Mouse (Mus musculus) CH12.LX (cell line): ENCODE measurements around the gene Zfp93. TPM values are rescaled to one million over a fixed set of nuclear protein-coding genes. Genes with fewer than 3 reads are reported as not detected.

Experiments used
- DNase-seq: peaks from one replicate; pipeline ENCODE4 v3.0.0-alpha.2; 2013; ENCODE audit errors: extremely low read depth
- H3K27ac ChIP-seq: 2 replicates; pipeline ENCODE4 v1.5.1; 2012; ENCODE audit warnings: low read depth, mild to moderate bottlenecking, control low read depth, moderate library complexity; ENCODE audit not compliant: insufficient read depth
- H3K27me3 ChIP-seq: replicated peaks from 2 replicates; pipeline ENCODE3; 2012; ENCODE audit warnings: inconsistent platforms
- H3K36me3 ChIP-seq, 2 experiments: replicated peaks in 1 of 2; 2 replicates each; pipeline versions ENCODE3 to v1.6.1; 2012; ENCODE audit warnings: inconsistent platforms in 1 of 2, low read length in 1 of 2, mild to moderate bottlenecking in 1 of 2, mixed read lengths in 1 of 2, moderate library complexity in 1 of 2; ENCODE audit not compliant: control insufficient read depth in 1 of 2, insufficient read depth in 1 of 2
- H3K4me1 ChIP-seq, 2 experiments: 2 replicates each; pipeline ENCODE4 v1.6.1; 2012; ENCODE audit warnings: inconsistent platforms in 1 of 2, moderate library complexity in 1 of 2; ENCODE audit not compliant: insufficient read depth in 2 of 2, control insufficient read depth in 1 of 2
- H3K4me2 ChIP-seq: 2 replicates; pipeline ENCODE4 v1.6.1; 2012; ENCODE audit warnings: low read depth, mild to moderate bottlenecking, control low read depth; ENCODE audit not compliant: poor library complexity, insufficient read depth, severe bottlenecking
- H3K4me3 ChIP-seq, 3 experiments: fragments of 150-350 bp in 1 of 3; sonication (generic) in 1 of 3; replicated peaks in 1 of 3; 2 replicates each; pipeline versions ENCODE3 to v1.5.1; 2011 to 2012; ENCODE audit warnings: low read depth in 2 of 3, low read length in 2 of 3, mild to moderate bottlenecking in 2 of 3, moderate library complexity in 2 of 3, control low read depth in 1 of 3, improper control_type of control experiment in 1 of 3, inconsistent platforms in 1 of 3, mixed read lengths in 1 of 3; ENCODE audit not compliant: poor library complexity in 1 of 3
- H3K79me2 ChIP-seq: replicated peaks from 2 replicates; pipeline ENCODE4 v1.6.1; 2012; ENCODE audit warnings: mild to moderate bottlenecking, moderate library complexity; ENCODE audit not compliant: control insufficient read depth, poor library complexity, insufficient read depth, severe bottlenecking; ENCODE audit errors: extremely low read depth
- H3K9ac ChIP-seq: 2 replicates; pipeline ENCODE4 v1.6.1; 2012; ENCODE audit warnings: low read depth, mild to moderate bottlenecking, control low read depth, moderate library complexity; ENCODE audit not compliant: insufficient read depth
- H3K9me3 ChIP-seq: replicated peaks from 2 replicates; pipeline ENCODE3; 2012; ENCODE audit warnings: low read length, inconsistent platforms, mixed read lengths
- CHD1 ChIP-seq: IDR thresholded peaks from 2 replicates; pipeline ENCODE4 v1.6.1; 2012; ENCODE audit warnings: low read depth, low read length, improper control_type of control experiment, inconsistent platforms
- CTCF ChIP-seq, 2 experiments: IDR thresholded peaks in 1 of 2; conservative IDR thresholded peaks in 1 of 2; 2 replicates each; pipeline ENCODE4 v1.5.1; 2011 to 2012; ENCODE audit warnings: low read depth in 2 of 2, low read length in 2 of 2, improper control_type of control experiment in 1 of 2, inconsistent platforms in 1 of 2, mild to moderate bottlenecking in 1 of 2, moderate library complexity in 1 of 2
- EP300 ChIP-seq: IDR thresholded peaks from 2 replicates; pipeline ENCODE4 v1.6.1; 2011; ENCODE audit warnings: low read length, improper control_type of control experiment
- HCFC1 ChIP-seq: IDR thresholded peaks from 2 replicates; pipeline ENCODE4 v1.6.1; 2012; ENCODE audit warnings: low read depth, mild to moderate bottlenecking, inconsistent platforms, low read length, improper control_type of control experiment
- IRF4 ChIP-seq: IDR thresholded peaks from 2 replicates; pipeline ENCODE4 v1.6.1; 2014; ENCODE audit warnings: low read depth, mild to moderate bottlenecking, inconsistent platforms, low read length, improper control_type of control experiment
- JUN ChIP-seq: IDR thresholded peaks from 2 replicates; pipeline ENCODE4 v1.6.1; 2011; ENCODE audit warnings: low read depth, mild to moderate bottlenecking, low read length, improper control_type of control experiment, moderate library complexity; ENCODE audit not compliant: insufficient read depth
- KAT2A ChIP-seq: IDR thresholded peaks from 2 replicates; pipeline ENCODE4 v1.6.1; 2012; ENCODE audit warnings: low read length, improper control_type of control experiment, inconsistent platforms; ENCODE audit not compliant: insufficient replicate concordance
- MAZ ChIP-seq: IDR thresholded peaks from 2 replicates; pipeline ENCODE4 v1.6.1; 2012; ENCODE audit warnings: low read depth, mild to moderate bottlenecking, inconsistent platforms, low read length, improper control_type of control experiment, moderate library complexity
- MXI1 ChIP-seq: IDR thresholded peaks from 2 replicates; pipeline ENCODE4 v1.6.1; 2011; ENCODE audit warnings: mild to moderate bottlenecking, low read depth, low read length, improper control_type of control experiment
- MYC ChIP-seq: IDR thresholded peaks from 2 replicates; pipeline ENCODE4 v1.6.1; 2011; ENCODE audit warnings: low read depth, mild to moderate bottlenecking, improper control_type of control experiment, low read length
- NELFE ChIP-seq: IDR thresholded peaks from 2 replicates; pipeline ENCODE4 v1.6.1; 2011; ENCODE audit warnings: low read depth, low read length, improper control_type of control experiment
- POLR2A ChIP-seq: IDR thresholded peaks from 2 replicates; pipeline ENCODE4 v1.6.1; 2011; ENCODE audit warnings: low read depth, mild to moderate bottlenecking, improper control_type of control experiment, low read length
- RAD21 ChIP-seq: IDR thresholded peaks from 2 replicates; pipeline ENCODE4 v1.6.1; 2011; ENCODE audit warnings: low read depth, mild to moderate bottlenecking, low read length, improper control_type of control experiment, moderate library complexity
- RCOR1 ChIP-seq: conservative IDR thresholded peaks from 2 replicates; pipeline ENCODE4 v1.6.1; 2012; ENCODE audit warnings: low read depth, mild to moderate bottlenecking, inconsistent platforms, low read length, improper control_type of control experiment
- SIN3A ChIP-seq: IDR thresholded peaks from 2 replicates; pipeline ENCODE4 v1.6.1; 2012; ENCODE audit warnings: low read length, improper control_type of control experiment, inconsistent platforms
- SMC3 ChIP-seq: IDR thresholded peaks from 2 replicates; pipeline ENCODE4 v1.6.1; 2011; ENCODE audit warnings: low read depth, low read length, improper control_type of control experiment
- TBP ChIP-seq: conservative IDR thresholded peaks from 2 replicates; pipeline ENCODE4 v1.6.1; 2011; ENCODE audit warnings: low read depth, low read length, improper control_type of control experiment
- TCF12 ChIP-seq: IDR thresholded peaks from 2 replicates; pipeline ENCODE4 v1.6.1; 2014; ENCODE audit warnings: low read depth, mild to moderate bottlenecking, inconsistent platforms, low read length, improper control_type of control experiment
- USF1 ChIP-seq: IDR thresholded peaks from 2 replicates; pipeline ENCODE4 v1.6.1; 2014; ENCODE audit warnings: low read depth, mild to moderate bottlenecking, inconsistent platforms, low read length, improper control_type of control experiment
- USF2 ChIP-seq: conservative IDR thresholded peaks from 2 replicates; pipeline ENCODE4 v1.6.1; 2011; ENCODE audit warnings: low read depth, low read length, improper control_type of control experiment
- ZKSCAN1 ChIP-seq: IDR thresholded peaks from 2 replicates; pipeline ENCODE4 v1.6.1; 2012; ENCODE audit warnings: low read depth, inconsistent platforms, low read length, improper control_type of control experiment, borderline replicate concordance
- dilution Hi-C: fragments of 300-500 bp; cut with MboI; formaldehyde crosslinking; loops from 2 replicates; pipeline ENCODE4 v1.14.3; 2020; ENCODE audit warnings: low sequenced_read_pairs; ENCODE audit not compliant: extremely low pct_unique_long_range_greater_than_20kb, extremely low pct_ligation_motif_present
- in situ Hi-C: fragments of 300-500 bp; cut with MboI; formaldehyde crosslinking; loops from 3 replicates; pipeline ENCODE4 v1.14.3; 2019; ENCODE audit warnings: low sequenced_read_pairs, low pct_ligation_motif_present, low pct_unique_long_range_greater_than_20kb, mixed read lengths
- polyA plus RNA-seq: library from polyadenylated mRNA; unstranded; fragments of >175 nt; gene quantifications from 2 replicates; pipeline ENCODE4 v1.2.1, GENCODE M21; 2012; ENCODE audit warnings: low read depth; ENCODE audit not compliant: insufficient read length
- total RNA-seq, 2 experiments: library from RNA; depleted of rRNA; stranded (reverse); fragments of 300-350 nt in 1 of 2; fragments of >200 nt in 1 of 2; gene quantifications; 2 replicates each; pipeline ENCODE4 v1.2.3; 2012 to 2014

The Zfp93 gene
- total and polyA plus RNA-seq, 3 experiments = 0.11 to 0.30 (median 0.21) TPM

DNA sequence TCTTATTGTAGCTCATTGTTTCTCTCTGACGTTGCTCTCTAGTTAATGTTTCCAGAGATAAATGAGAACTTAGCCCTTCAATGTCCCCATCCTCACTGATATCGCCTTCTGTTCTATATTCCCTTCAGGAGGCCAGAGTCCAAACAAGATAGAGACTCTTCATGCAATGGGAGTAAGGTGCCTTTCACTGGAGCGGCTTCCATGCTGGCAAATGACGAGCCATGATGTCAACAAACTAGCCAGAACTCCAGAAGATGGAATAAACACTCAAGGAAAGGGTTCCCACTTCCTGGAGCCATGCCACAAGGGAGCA is 10.3 kb upstream of the Zfp93 start:
- peaks cover 12% of the 10 kb centered on the region for H3K27me3 ChIP-seq
- no peaks in the 10 kb centered on the region; a peak in 1 of 4 replicates for H3K4me1 ChIP-seq
- H3K9me3 ChIP-seq = no peaks in the 10 kb centered on the region
- no peak overlapping the region for H3K9ac ChIP-seq
- no peak overlapping the region for H3K4me2 ChIP-seq
- dilution Hi-C loops = no loop called here
- DNase-seq = no peak
- no peaks in the 10 kb centered on the region for H3K79me2 ChIP-seq
- H3K36me3 ChIP-seq = no peaks in the 10 kb centered on the region
- in situ Hi-C loops = no loop called here
- no peak overlapping the region for H3K4me3 ChIP-seq
- H3K27ac ChIP-seq = no peak overlapping the region
- no peak for TF ChIP-seq NELFE
- TF ChIP-seq JUN = no peak
- TF ChIP-seq CHD1 = no peak
- TF ChIP-seq RCOR1 = no peak
- TF ChIP-seq MAZ = no peak
- TF ChIP-seq SIN3A = no peak
- no peak for TF ChIP-seq RAD21

DNA sequence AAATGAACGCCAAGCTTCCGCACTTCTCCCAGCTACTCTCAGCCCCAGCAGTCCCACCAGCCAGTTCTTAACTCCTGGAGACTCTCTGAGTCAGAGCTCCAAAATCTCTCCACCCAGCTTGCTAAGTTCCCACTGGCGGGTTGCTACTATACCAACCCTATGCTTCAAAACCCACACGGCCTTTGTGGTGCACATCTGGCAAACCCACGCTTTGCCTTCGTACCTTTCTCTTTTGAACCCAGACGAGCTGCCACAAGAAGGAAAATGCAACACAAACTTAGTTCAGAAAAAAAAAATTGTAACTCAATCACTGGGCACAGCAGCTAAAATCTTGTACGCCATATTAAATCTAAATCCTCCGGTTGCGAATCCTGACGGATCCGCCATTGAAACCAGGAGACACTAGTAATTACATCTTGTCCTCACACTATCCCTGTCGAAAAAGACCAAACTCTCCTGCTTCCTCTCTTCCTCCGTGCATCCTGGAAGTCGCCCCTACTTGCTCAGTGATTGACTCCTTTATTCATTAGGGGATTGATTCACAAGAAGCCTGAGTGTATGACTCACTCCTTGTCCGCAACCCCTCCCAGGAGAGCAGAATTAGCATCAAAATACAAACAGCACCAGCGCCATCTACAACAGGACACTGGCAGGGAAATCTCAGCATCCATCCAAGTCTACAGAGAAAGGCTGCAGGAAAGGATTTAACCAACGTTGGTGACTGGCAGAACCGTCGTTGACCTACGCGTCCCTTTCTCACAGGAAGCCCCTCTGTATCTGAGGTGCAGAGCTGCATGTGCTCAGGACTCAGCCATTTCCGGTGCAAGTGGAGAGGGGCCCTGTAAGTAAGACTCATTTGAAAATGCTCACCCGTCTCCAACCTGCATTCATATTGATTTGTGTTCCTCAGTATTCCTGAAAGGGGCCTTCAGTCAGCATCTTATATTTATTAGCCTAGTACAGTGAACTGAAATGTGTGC is 1.8 kb upstream of the Zfp93 start:
- Histone ChIP-seq H3K4me2 (no peak overlapping the region), H3K36me3 (no peaks in the 10 kb centered on the region), H3K27me3 (peaks cover 2% of the 10 kb centered on the region), H3K9me3 (no peaks in the 10 kb centered on the region), H3K79me2 (no peaks in the 10 kb centered on the region), H3K4me3 (no peak overlapping the region), H3K9ac (no peak overlapping the region), H3K27ac (no peak overlapping the region), H3K4me1 (peaks cover 8 to 16% of the 10 kb centered on the region in 2 experiments)
- in situ Hi-C loops (no loop called here), dilution Hi-C loops (no loop called here)
- TF ChIP-seq MXI1 = no peak
- no peak for TF ChIP-seq KAT2A
- no peak for TF ChIP-seq CTCF (conservative IDR thresholded peaks at IDR 0.05 in 1 of 2, IDR thresholded peaks at IDR 0.05 in 1 of 2; ENCODE audit: low read depth in 2 of 2, low read length in 2 of 2)
- no peak for TF ChIP-seq IRF4
- TF ChIP-seq POLR2A = no peak
- no peak for TF ChIP-seq TBP
- TF ChIP-seq NELFE = no peak
- TF ChIP-seq EP300 = no peak
- TF ChIP-seq SMC3 = no peak
- no peak for TF ChIP-seq USF2
- TF ChIP-seq ZKSCAN1 = no peak
- TF ChIP-seq TCF12 = no peak
- no peak for TF ChIP-seq CHD1
- TF ChIP-seq MYC = no peak
- no peak for TF ChIP-seq USF1
- no peak for TF ChIP-seq HCFC1
- no peak for DNase-seq
